In genomic region chrX:56597219-56597886, GRCm38 (mm10) we compare ENCODE assay signal across 8 mouse cellular contexts. TPM values are rescaled to one million over a fixed set of nuclear protein-coding genes. Genes with fewer than 3 reads are reported as not detected.
A peak's percentile ranks its signal among the peaks of the same experiment; 100 is the strongest.
DNase-seq lines count a peak whose midpoint lies in the region; ATAC-seq and TF ChIP-seq lines count a peak whose summit lies in the region.

No protein-coding gene starts in this region.

- TF ChIP-seq CTCF in left cerebral cortex, adult 2 months (IDR thresholded peaks at IDR 0.05): no peak; the same call in 1 of the 2 replicates
- 0 out of 2 replicates have a peak, but pooled peaks have one; percentile 10 for TF ChIP-seq CTCF in bone marrow macrophage, adult 2 months (IDR thresholded peaks at IDR 0.05; ENCODE audit: low read depth, low read length)

- TF ChIP-seq POLR2A in bone marrow macrophage, adult 2 months (IDR thresholded peaks at IDR 0.05; ENCODE audit: borderline replicate concordance, low read depth, low read length): no peak

- peak overlapping the region; percentile 66 for H3K4me2 ChIP-seq in heart, embryonic 12.5 days
- H3K4me2 ChIP-seq in stomach, embryonic 16.5 days (ENCODE audit: low read depth, low read length): peak overlapping the region; percentile 50

- no peaks in the 10 kb centered on the region for H3K9me3 ChIP-seq in heart, embryonic 12.5 days (replicated peaks)
- no peaks in the 10 kb centered on the region for H3K9me3 ChIP-seq in stomach, embryonic 16.5 days (replicated peaks; ENCODE audit: control insufficient read depth, low read length)

- peaks cover 4% of the 10 kb centered on the region for H3K4me1 ChIP-seq in bone marrow macrophage, adult 2 months (ENCODE audit: control insufficient read depth, insufficient read depth, low read length)
- H3K4me1 ChIP-seq in heart, embryonic 12.5 days (replicated peaks): peaks cover 6% of the 10 kb centered on the region; the same call in 1 of the 2 replicates
- H3K4me1 ChIP-seq in stomach, embryonic 16.5 days (ENCODE audit: control insufficient read depth, insufficient read depth, low read length): no peaks in the 10 kb centered on the region

- H3K36me3 ChIP-seq in heart, embryonic 12.5 days: peaks cover 4% of the 10 kb centered on the region; the same call in 1 of the 2 replicates
- no peaks in the 10 kb centered on the region for H3K36me3 ChIP-seq in stomach, embryonic 16.5 days (ENCODE audit: control insufficient read depth, insufficient read depth, low read length)

- H3K9ac ChIP-seq in heart, embryonic 12.5 days: peak overlapping the region; percentile 81
- H3K9ac ChIP-seq in stomach, embryonic 16.5 days (ENCODE audit: low read length): peak overlapping the region; percentile 76

- no peaks in the 10 kb centered on the region for H3K27me3 ChIP-seq in heart, embryonic 12.5 days (replicated peaks)
- no peaks in the 10 kb centered on the region for H3K27me3 ChIP-seq in stomach, embryonic 16.5 days (ENCODE audit: control insufficient read depth, insufficient read depth, low read length)

- H3K4me3 ChIP-seq in left cerebral cortex, adult 2 months: peak overlapping the region; percentile 70
- H3K4me3 ChIP-seq in bone marrow macrophage, adult 2 months (ENCODE audit: insufficient read depth, low read length): peak overlapping the region; percentile 68
- H3K4me3 ChIP-seq in heart, embryonic 12.5 days: peak overlapping the region; percentile 79
- peak overlapping the region; percentile 64 for H3K4me3 ChIP-seq in stomach, embryonic 16.5 days (replicated peaks; ENCODE audit: low read length)

- no peak for DNase-seq in left cerebral cortex, adult 2 months (ENCODE audit: extremely low spot score in 1 of 2, low spot score in 2 of 2)
- DNase-seq in left cerebral cortex, adult 11 months (ENCODE audit: low spot score): no peak
- peak; percentile 23 for DNase-seq in kidney, postnatal 14 days
- DNase-seq in lung, postnatal 4 days: peak; percentile 28 to 39
- DNase-seq in urinary bladder, postnatal 14 days (ENCODE audit: low spot score): no peak

- H3K27ac ChIP-seq in left cerebral cortex, adult 2 months: peak overlapping the region; percentile 72; the same call in 1 of the 2 replicates
- no peak overlapping the region; the same call in 1 of the 2 replicates for H3K27ac ChIP-seq in bone marrow macrophage, adult 2 months (ENCODE audit: insufficient read depth, low read depth, low read length)
- peak overlapping the region; percentile 79 for H3K27ac ChIP-seq in heart, embryonic 12.5 days (ENCODE audit: poor library complexity, severe bottlenecking)
- H3K27ac ChIP-seq in stomach, embryonic 16.5 days (ENCODE audit: low read length): peak overlapping the region; percentile 32; the same call in 1 of the 2 replicates

- intact Hi-C loops in left cerebral cortex, adult 2 months (cut with DNase I): loop anchor here (5.0 to 10.0 kb wide), 2 partner anchors 143 to 455 kb away; partner anchors contain the start of genes Htatsf1 and Ints6l

- WGBS in heart, embryonic 12.5 days: 12% methylated on average over 25 of the region's 25 CpGs
- 10% methylated on average over 25 of the region's 25 CpGs for WGBS in stomach, embryonic 16.5 days

- ATAC-seq in heart, embryonic 12.5 days (ENCODE audit: insufficient number of reproducible peaks, low FRiP score): peak; percentile 67
- peak; percentile 56; the same call in 1 of the 2 replicates for ATAC-seq in stomach, embryonic 16.5 days (ENCODE audit: insufficient read depth, low FRiP score)

RNA-seq across cellular contexts. Expression of gene Mmgt1, which starts 0.5 kb away (rescaled TPM):
- total RNA-seq in left cerebral cortex, adult 2 months (2021): 10 to 100 TPM; 25.7 TPM
- 11.3 and 14.9 TPM in 2 replicates for polyA plus RNA-seq in bone marrow macrophage, adult 2 months (2012; ENCODE audit: insufficient read depth, insufficient read length, missing spikeins)
- polyA plus RNA-seq in heart, embryonic 12.5 days (2016; fragmentation: Nextera tagmentation; extraction: Ambion mirVana): 30.5 and 30.9 TPM in 2 replicates
- polyA plus RNA-seq in stomach, embryonic 16.5 days (2015; fragmentation: Nextera tagmentation; extraction: Ambion mirVana): 26.0 and 27.3 TPM in 2 replicates

RNA-seq across cellular contexts. Expression of gene Slc9a6, which starts 12.2 kb away (rescaled TPM):
- total RNA-seq in left cerebral cortex, adult 2 months (2021): 100 to 1,000 TPM; 103 to 117 TPM
- polyA plus RNA-seq in bone marrow macrophage, adult 2 months (2012; ENCODE audit: insufficient read depth, insufficient read length, missing spikeins): 19.2 and 21.6 TPM in 2 replicates
- polyA plus RNA-seq in heart, embryonic 12.5 days (2016; fragmentation: Nextera tagmentation; extraction: Ambion mirVana): 8.0 and 9.2 TPM in 2 replicates
- polyA plus RNA-seq in stomach, embryonic 16.5 days (2015; fragmentation: Nextera tagmentation; extraction: Ambion mirVana): 16.6 and 18.5 TPM in 2 replicates

RNA-seq across cellular contexts. Expression of gene Gm648, which starts 47.9 kb away (rescaled TPM):
- total RNA-seq in left cerebral cortex, adult 2 months (2021): not detected
- polyA plus RNA-seq in bone marrow macrophage, adult 2 months (2012; ENCODE audit: insufficient read depth, insufficient read length, missing spikeins): not detected in 2 replicates
- not detected in 2 replicates for polyA plus RNA-seq in heart, embryonic 12.5 days (2016; fragmentation: Nextera tagmentation; extraction: Ambion mirVana)
- 0.30 TPM in 1 of 2 replicates, not detected in the other for polyA plus RNA-seq in stomach, embryonic 16.5 days (2015; fragmentation: Nextera tagmentation; extraction: Ambion mirVana)

Comparison
In these comparisons a context has a peak if more than half of its experiments do, and no peak if none do; other contexts are left out.
1. DNase-seq: peak in kidney, postnatal 14 days (single experiment) and lung, postnatal 4 days (2 of 2); none in left cerebral cortex, adult 2 months (0 of 2), left cerebral cortex, adult 11 months (single experiment) and urinary bladder, postnatal 14 days (single experiment).
2. Peak in every context shown above with its lines, with median percentiles within 50 percentile points of each other: H3K4me3 ChIP-seq.